Mouse (Mus musculus): ENCODE data around the gene Mpzl1.

The Mpzl1 gene

DNA sequence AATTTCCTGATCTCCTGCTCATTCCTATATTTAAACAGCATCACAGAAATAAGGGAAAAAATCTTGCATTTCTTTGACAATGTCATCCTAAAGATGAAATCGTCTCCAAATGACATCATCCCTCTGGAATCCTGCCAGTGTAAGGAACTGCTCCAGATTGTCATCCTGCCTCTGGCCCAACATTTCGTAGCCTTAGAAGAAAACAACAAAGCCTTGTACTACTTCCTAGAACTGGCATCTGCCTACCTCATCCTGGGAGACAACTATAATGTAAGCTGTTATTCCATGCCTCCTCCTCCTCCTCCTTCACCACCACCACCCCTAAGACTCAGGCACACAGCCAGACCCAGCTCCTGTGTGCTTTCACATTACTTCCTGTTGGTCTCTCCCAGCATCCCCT, 77.6 kb downstream of the Mpzl1 start:
- in situ Hi-C loops (cut with MboI; ENCODE audit: low pct_unique_long_range_greater_than_20kb in 1 of 2, low sequenced_read_pairs in 2 of 2, unreplicated experiment in 1 of 2) = no loop called here
